Mouse (Mus musculus): ENCODE measurements at regions not wholly inside any gene's neighbourhood (a gene's known extent, or its start where the extent isn't known, plus 50 kb on each side); places are given as distances from the start of the nearest gene placed in this dataset.
A peak's percentile ranks its signal among the peaks of the same experiment; 100 is the strongest.

DNA sequence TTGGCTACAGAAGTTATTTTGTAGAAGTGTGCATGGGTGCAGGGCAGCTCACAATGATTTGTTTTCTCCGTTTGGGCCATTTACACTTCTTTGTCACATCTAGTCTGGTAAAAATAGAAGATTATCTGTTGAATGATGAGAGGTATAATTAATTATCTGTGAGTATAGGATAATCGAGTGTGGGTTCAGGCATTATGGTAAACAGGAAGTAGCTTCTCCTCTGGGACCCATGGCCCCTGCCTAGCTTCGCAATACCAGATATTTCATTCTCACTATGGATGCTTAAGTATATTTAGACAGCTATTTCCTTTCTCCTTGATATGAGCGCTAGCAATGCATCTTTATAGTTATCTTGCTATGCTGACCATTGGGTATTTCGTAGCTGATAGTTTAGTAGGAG is 1373.7 kb upstream of the Pcdh20 start:
- no peak for DNase-seq

DNA sequence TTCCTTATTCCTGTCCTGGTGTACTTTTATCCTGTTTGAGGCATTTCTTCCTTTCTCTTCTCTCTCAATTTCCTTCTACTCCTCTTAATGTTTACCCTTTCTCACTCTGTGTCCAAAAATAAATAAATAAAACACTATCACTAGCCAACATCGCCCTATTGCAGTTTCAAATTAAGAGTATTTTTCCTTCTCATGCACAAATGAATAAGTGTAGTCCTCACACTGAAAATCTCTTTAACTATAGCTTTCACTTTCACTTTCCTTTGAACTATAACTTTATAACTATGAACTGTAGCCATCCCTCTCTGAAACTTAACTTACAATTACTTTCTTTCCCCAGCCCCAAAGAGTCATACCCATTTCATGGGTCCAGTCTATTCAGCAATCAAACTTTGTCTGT is 1355.5 kb upstream of the Pcdh20 start:
- DNase-seq: no peak

DNA sequence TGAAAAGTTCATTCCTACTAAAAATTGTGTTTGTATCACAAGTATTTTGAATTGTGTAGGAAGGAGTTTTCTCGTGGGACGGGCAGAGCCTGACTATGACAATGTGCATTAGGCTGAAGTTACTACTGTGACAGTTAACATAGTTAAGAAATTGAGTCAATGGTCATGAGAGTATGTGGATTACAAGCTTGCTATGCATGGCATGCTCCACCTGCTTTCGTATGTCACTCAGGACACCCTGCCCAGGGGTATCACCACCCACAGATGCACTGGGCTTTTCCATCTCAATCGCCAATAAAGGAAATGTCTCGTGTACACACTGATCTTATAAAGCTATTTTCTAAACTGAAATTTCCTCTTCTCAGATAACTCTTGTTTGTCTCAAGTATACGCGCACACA is 1354.8 kb upstream of the Pcdh20 start:
- DNase-seq: no peak

DNA sequence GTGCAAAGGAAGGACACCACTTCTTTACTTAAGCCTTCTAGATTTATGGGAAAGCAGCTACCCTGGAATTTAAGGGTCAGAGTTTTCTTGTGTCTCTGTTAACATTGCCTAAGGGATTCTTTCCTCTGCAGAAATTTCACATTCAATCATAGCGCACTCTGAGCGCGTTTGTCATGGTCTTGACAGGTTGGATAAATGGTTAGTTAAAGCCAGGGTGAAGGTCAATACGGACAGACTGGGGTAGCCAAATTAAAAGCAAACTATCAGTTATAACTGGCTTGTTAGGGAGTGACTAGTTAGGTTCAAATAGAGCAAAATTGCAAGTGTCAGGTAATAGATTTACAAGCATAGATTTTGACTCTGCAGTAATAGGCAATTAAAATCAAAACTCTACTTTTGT is 1352.2 kb upstream of the Pcdh20 start:
- no peak for DNase-seq

DNA sequence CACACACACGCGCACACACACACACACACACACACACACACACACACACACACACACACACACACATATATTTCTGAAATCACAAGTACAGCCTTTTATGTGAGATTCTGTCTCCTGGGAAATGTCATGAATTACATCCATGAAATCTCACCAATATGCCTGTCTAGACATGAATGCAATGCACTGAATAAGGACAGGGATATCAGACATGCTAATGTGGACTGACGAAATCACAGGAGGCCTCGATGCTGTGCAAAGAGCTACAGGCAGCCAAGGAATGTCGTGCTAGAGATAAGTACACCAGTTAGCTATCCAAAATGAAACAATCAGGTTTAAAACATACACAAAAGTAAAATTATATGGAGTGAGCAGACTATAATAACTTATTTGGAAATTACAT is 1351.0 kb upstream of the Pcdh20 start:
- DNase-seq: no peak

DNA sequence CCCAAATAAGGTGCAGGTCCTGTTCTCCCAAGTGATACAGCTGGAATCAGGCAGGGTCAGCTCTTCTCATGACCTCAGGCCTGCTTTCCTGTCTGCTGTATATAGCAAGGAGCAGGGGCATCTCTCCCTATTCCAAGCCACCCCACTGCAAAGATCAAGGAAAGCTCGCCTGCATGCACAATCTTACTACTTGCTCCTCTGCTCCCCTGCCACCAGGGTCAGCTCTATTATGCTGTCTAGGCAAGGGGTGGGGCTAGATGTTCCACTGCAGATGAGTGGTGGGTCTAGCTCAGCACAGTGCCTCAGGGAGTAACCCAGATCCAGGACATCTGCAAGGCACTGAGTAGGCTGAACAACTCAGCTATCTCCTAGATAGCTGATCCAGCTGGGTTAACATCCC is 1335.6 kb upstream of the Pcdh20 start:
- DNase-seq: peak; percentile 72

DNA sequence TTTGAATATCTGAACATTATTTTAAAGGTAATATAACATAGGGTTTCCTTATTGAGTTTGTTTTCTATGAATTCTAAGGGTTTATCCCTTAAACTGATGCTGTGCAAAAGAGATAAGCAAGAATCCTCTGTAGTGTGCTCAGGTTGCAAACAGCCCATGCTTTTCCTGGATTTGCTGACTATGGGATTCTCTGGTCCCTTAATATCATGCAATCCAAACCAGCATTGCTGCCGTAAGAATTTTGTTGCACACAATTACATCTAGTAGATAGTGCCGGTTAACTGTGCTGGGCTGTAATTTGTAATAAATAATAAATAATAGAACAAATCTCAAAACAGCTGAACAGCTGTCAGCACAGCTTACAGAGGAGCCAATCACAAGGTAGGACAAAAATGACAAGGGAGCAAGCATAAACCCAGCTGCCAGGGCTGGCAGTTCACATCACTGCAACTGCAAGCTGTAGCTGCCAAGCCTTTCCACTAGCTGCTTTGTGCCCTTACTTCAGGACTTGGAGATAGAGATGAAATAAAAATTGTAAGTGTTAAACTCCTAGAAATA is 1333.6 kb upstream of the Pcdh20 start:
- DNase-seq: peak; percentile 44

DNA sequence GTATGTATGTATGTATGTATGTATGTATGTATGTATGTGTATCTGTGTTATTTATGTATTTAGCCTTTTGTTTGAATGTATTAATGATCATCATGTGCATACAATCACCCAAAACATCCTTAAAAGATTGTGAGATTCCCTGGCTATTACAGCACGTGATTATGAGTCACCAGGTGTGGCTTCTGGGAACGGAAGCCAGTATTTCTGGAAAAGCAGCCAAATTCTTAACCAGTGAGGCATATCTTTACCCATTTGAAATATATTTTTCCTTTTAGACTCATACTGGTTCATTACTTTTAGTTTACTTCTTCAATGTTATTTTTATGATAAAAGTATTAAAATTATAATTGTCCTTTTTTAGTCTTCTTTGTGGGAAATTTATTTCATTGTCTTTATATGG is 1284.6 kb upstream of the Pcdh20 start:
- no peak for DNase-seq

DNA sequence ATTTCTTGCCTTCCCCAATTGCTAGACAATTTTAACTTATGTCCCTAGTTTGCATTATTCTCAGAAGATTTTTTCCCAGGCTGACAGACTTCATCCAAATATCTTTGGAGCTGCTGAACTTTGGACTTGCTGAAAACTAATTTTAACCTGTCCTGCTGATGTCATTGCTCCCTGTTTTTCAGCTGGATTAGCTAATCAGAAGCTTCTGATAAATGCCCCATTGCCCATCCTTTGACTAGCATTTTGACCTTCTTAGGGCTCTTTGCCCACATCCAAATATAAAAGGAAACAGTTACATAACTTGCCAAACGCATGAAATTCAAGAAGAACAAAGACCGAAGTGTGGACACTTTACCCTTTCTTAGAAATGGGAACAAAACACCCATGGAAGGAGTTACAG is 1242.5 kb upstream of the Pcdh20 start:
- DNase-seq: no peak

Measured in heart, adult 11 months (tissue).